Mouse (Mus musculus): ENCODE results near the gene Olfr969.
"Not testable (repeated sequence)": the region's sequence is repeated elsewhere in the genome, so short reads cannot be mapped to it uniquely, and the experiment has no call there.

Gene Olfr969

DNA sequence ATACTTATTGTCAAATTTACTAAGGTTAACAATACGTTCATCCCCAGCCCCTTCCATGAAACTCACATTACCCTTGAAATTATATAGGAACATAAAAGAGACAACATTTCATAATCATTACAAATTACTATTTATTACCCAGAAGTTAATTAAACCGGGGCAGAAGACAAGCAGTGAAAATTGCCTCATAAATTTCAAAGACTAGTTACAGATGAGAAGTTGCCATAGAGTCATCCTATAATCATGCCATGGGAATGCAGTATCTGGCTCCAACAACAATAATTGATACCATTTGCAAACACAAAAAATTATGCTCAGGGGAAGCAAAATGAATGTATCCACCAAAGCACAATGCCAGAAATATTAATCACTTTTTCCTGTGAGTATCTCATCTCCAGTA lies at the start of gene Olfr969:
Gene Olfr969, plus strand, starts transcription at position 388 of the 400 bp plus-strand sequence.
- DNase-seq (ENCODE audit: inconsistent age in 2 of 2, low spot score in 1 of 2) = no peak

DNA sequence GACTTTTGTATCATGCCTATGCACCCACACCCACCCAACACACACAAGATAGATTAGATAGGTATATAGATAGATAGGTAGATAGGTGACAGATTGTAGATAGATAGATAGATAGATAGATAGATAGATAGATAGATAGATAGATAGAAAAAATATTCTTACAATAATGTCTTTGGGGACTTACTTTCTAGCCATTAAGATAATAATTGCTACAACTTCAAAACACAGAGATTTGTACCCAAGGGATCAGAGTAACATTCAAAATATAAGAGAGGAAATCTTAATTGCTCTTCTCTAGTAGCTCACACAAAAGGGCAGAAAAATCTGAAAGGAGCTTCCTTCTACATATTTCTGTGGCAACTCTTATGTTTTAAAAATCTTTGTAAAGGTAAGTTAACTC lies 44.8 kb upstream of the Olfr969 start, which contains the start of gene Olfr967:
Gene Olfr967, plus strand, starts transcription at position 301 of the 400 bp plus-strand sequence.
- DNase-seq (ENCODE audit: inconsistent age in 2 of 2, low spot score in 1 of 2) = no peak

DNA sequence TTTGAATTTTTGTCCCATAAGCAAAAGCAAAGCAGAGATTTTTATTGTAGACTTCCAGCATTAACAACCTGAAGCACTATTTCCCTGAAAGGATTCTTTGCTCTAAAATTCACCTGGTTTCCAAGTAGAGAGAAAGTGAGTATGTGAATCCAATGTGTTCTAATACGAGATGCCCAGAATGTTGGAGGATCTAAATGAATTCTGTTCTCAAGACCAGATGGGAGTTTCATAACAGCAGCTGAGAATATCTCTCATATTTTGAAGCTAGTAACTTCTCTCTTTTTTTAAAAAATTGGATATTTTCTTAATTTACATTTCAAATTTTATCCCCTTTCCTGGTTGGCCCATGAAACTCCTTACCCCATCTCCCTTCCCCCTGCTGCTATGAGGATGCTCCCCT lies 44.3 kb upstream of the Olfr969 start:
- no peak for DNase-seq (ENCODE audit: inconsistent age in 2 of 2, low spot score in 1 of 2)

DNA sequence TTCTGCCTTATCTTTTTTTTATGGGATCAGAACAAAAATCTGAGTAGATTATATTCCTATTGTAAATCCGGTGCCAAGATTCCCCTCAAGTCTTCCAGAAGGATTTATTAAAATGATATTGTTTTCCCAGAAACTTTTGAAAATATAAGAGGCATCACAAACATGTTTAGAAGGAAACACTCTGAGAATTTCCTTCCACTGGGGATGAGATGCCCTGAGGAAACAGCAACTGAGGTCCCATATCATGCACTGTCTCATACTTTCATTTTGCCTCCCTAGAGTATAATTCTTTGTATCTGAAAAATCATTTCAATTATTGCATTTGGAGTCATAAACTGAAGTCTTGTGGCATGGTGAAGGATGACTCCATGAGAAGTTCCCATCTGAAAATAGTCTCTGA lies 7.6 kb upstream of the Olfr969 start, which contains the start of gene Olfr968:
Gene Olfr968, minus strand, starts transcription at position 101 of the 400 bp plus-strand sequence.
- DNase-seq (ENCODE audit: inconsistent age in 2 of 2, low spot score in 1 of 2) = no peak

DNA sequence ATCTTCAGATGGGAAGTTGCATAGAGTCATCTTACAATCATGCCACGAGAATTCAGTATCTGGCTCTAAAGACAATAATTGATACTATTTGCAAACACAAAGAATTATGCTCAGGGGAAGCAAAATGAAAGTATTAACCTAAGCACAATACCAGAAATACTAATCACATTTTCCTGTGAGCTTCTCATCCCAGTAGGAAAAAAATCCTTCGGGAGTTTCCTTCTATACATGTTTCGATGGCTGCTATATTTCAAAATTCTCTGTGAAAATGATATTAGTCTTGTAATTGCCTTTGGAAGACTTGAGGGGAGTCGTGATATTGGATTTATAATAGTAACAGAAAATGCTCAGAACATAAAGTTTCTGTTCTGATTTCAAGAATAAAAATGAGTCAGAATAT lies 17.8 kb downstream of the Olfr969 start, which contains the start of gene Olfr970:
Gene Olfr970, plus strand, starts transcription at position 301 of the 400 bp plus-strand sequence.
- DNase-seq (ENCODE audit: inconsistent age in 2 of 2, low spot score in 1 of 2) = no peak

DNA sequence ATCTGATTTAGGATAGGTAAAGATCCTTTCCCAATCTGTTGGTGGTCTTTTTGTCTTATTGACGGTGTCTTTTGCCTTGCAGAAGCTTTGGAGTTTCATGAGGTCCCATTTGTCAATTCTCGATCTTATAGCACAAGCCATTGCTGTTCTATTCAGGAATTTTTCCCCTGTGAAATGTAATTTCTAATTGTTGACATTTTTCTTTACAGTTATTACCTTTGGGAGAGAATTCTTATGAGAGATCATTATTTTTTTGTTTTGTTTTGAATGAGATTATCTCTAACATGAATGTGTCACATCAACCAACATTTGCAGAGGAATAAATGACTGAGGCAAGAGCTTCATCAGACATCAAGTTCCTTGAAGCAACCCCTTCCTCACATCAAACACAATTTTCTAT lies 45.8 kb downstream of the Olfr969 start, which contains the start of gene Olfr971:
Gene Olfr971, plus strand, starts transcription at position 301 of the 400 bp plus-strand sequence.
- not testable (repeated sequence) for DNase-seq (ENCODE audit: inconsistent age in 2 of 2, low spot score in 1 of 2)

All from adrenal gland, adult (tissue).